Mouse (Mus musculus) monocyte, adult 5-6 weeks (primary cell): Measurements from ENCODE around the gene Stk4. TPM values are rescaled to one million over a fixed set of nuclear protein-coding genes. Genes with fewer than 3 reads are reported as not detected.

Experiments used
- ATAC-seq: fragments of 153-309, 156-312 bp; replicated peaks from 2 replicates; pipeline ENCODE4 v1.8.0; 2017; ENCODE audit warnings: mild to moderate bottlenecking; ENCODE audit not compliant: low TSS enrichment, insufficient number of reproducible peaks, severe bottlenecking, poor library complexity, low FRiP score
- total RNA-seq: library from RNA; stranded (forward); fragments of 200-1000, 200-491, 200-594 nt; gene quantifications from 3 replicates; pipeline ENCODE4 v1.2.3, GENCODE M21; 2017

Gene Stk4
- total RNA-seq, 1 experiment from 2014 or later: 304 TPM

GRCm38 (mm10) chr2:164076874-164077425 is 6.8 kb downstream of the Stk4 start:
- no peak for ATAC-seq

DNA sequence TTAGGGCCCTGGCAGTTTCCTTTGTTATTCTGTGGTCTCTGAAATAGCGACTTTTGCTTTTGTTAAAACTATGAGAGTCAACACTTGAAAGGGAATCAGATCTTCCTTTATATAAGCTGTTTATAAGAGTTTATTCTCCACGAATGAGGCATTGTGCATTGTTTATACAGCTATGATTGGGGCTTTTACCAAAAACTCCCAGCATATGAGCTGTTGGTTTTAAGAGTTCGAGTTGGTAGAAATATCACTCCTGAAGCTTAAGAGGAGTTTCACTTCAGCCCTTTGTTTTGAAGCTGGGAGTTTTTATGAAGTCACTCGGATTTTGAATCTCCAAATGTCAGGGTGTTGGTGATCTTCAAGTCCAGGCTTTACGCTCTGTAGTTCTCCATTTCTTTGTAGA is 7.8 kb downstream of the Stk4 start:
- no peak for ATAC-seq

DNA sequence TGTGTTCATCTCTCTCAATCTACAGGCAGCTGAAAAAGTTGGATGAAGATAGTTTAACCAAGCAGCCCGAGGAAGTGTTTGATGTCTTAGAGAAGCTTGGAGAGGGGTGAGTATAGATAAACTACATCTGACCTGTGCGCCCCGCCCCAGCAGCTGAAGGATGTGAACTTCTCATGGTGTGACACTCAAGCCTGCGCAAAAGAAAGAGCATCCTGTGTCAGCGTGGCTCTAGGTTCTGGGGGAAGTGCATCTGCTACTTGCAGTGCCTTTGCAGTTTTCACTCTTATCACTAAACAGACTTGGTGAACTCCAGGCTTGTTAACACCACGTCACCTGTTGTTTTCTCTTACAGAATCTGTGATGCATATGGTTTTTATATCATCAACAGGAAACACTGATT is 9.4 kb downstream of the Stk4 start:
- ATAC-seq: peak; percentile 36; the same call in 1 of the 2 replicates

- no peak for ATAC-seq
Measured at GRCm38 (mm10) chr2:164081577-164081976, 11.5 kb downstream of the Stk4 start.

- no peak for ATAC-seq
Measured at GRCm38 (mm10) chr2:164082175-164082574, 12.1 kb downstream of the Stk4 start.

DNA sequence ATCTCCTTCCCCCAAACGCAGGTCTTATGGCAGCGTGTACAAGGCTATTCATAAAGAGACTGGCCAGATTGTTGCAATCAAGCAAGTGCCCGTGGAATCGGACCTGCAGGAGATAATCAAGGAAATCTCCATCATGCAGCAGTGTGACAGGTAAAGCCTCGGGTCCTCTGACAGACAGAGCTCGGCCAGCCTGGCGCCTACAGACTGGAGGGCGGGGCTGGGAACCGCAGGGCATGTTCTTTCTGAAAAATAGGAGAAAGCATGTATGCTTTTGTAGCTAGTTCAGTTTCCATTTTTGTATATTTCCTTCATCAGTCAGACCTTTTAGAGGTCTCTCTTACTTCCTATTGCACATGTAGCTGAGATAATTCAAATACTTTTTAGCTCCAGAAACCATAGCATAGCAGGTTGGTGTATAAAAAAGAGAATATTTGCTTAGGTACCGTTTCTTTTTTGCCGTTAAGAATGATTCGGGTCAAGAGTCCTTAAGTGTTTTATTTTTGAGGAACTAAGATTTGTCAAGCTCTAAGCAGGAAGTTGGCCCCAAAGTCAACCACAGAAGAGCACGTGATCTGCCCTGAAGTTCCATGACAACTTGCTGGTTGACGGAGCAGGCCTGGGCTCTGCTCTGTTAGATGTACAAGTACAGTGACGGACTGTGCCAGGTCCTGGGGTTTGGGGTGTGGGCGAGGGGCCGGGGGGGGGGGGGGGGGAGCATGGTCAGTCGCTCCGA is 13.7 kb downstream of the Stk4 start:
- ATAC-seq: peak; percentile 94

GRCm38 (mm10) chr2:164084342-164084700 is 14.2 kb downstream of the Stk4 start:
- peak; percentile 15 for ATAC-seq

- no peak for ATAC-seq
Measured at GRCm38 (mm10) chr2:164087416-164088017, 17.4 kb downstream of the Stk4 start.

GRCm38 (mm10) chr2:164089508-164089907 is 19.4 kb downstream of the Stk4 start:
- ATAC-seq: no peak

- ATAC-seq: no peak
Measured at GRCm38 (mm10) chr2:164094152-164094551, 24.0 kb downstream of the Stk4 start.

- ATAC-seq: no peak
Measured at GRCm38 (mm10) chr2:164098603-164099250, 28.6 kb downstream of the Stk4 start.

GRCm38 (mm10) chr2:164101936-164102335 is 31.8 kb downstream of the Stk4 start:
- no peak for ATAC-seq

GRCm38 (mm10) chr2:164102366-164102765 is 32.2 kb downstream of the Stk4 start:
- no peak for ATAC-seq

GRCm38 (mm10) chr2:164103501-164103900 is 33.4 kb downstream of the Stk4 start:
- peak; percentile 62; the same call in 1 of the 2 replicates for ATAC-seq

DNA sequence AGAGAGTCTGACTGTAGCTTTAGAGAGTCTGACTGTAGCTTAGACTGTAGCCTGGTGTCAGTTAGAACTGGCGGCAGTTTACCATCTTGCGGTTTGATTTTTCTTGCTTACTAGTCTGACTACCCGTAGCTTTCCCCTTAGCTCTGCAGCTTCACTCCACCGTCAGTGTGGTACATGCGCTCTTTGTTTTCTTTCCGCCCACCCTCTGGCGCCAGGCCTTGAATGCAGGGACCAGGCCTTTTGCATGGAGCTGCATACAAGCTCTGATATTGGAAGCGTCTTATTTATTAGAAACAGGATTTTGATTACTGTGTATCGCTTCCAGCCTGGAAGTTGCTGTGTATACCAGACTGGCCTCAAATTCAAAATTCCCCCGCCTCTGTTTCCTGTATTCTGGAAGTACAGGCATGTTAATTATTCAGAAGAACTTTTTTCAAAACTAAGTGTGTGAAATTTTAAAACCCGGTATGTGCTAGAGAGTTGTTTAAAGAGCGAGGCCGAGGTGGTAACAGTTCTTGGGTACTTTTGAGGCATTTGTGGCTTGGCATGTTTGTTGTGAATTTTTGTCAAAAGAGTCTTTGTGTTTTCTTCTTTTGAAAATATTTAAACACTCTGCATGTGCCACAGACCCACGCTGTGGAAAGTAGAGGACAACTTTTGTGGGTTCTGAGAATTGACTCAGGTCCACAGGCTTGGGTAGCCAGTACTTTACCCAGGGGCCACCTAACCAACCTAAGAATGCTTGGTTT is 36.3 kb downstream of the Stk4 start:
- no peak for ATAC-seq

DNA sequence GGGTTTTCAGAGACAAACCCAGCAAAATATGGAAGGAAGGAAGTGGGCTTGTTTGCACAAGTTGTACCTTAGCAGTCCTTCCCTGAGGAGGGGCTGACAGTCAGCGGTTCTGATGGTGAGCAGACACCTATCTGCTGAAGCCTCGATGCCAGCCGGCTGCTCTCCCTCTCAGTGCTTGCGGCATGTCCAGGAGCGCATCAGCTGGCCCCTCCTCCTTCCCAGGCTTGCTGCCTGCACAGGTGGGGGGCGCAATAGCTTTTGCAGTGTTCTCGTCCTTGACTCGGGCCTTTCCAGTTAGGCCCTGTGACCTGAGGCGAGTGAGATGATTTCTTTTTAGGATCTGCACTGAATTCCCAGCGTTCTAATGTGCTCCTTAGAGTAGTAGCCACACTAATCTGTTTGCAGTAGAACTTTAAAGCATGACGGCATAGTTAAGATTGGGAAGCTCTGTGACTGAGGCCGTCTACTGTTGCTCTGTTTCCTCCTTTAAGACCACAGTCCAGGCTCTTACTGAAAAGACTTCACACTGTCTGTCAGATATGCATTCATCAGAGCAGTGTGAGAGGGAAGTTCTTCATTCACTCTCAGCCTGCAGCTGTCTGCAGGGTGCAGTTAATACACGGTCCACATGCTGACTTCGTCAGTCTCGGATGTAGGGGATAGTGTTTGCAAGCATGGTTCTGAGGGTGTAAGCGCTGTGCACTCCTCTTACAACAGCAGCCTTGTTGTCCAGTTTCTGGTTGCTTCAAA is 37.2 kb downstream of the Stk4 start:
- no peak for ATAC-seq

DNA sequence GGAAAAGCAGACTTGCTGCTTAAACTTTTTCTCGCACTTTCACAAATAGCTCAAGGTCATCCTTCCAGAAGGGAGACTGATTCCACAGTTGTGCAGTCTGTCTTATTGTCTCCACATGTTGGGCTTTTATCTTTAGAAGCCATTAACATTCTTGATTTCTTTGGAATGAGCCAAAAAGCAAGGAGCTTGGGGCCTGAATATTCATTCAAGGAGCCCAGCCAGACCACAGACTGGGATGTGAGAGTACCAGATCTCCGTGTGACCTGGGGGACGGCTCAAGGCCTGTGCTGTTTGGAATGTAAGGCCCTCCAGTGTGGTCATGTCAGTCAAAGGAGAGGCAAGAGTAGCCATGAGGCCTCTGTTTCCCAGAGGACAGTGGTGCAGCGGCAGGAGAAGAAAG is 38.4 kb downstream of the Stk4 start:
- ATAC-seq: no peak

- no peak for ATAC-seq
Measured at GRCm38 (mm10) chr2:164111546-164111945, 41.4 kb downstream of the Stk4 start.
